Mouse (Mus musculus) kidney, postnatal 10 days (tissue): Measurements from ENCODE around the gene Klhl21.
"Not testable (repeated sequence)": the region's sequence is repeated elsewhere in the genome, so short reads cannot be mapped to it uniquely, and the experiment has no call there.

Source experiments
- DNase-seq: peaks from one replicate; pipeline ENCODE4 v3.0.0; 2021; ENCODE audit warnings: mixed read lengths

Gene Klhl21

DNA sequence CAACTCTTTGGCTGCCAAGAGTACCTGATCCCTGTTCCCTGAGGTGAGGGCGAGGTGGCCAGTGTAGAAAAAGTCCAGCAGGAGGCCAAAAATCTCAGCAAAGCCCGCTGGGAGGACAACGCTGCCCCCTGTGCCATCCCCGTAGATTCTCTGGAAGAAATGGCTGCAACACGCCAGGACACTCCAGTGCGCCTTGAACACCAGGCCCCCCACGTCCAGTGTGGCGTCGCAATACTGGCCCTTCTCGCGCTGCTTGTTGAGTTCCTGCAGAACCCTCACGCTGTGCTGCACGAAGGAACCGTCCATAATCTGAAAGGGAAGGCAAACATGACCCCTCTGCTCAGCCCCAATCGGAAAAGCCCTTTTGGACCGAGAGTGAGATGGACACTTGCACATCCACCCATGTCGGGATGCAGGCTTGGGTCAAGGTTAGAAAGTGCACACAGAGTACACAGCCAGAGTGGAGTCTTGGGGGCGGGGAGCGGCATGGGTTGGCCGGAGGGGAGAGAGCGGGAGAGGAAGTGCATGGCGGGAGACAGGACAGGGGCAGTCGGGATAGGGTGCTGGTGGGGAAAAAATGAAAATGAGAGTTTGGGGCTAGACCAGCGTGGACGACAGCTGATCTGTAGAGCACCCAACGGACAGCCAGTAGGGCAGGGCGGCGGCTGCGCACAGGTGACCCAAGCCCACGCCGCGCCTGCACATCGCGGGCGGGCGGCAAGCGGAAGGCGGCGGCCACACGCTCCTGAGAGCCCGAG is 18.3 kb downstream of the Klhl21 start:
- peak; percentile 63 for DNase-seq

DNA sequence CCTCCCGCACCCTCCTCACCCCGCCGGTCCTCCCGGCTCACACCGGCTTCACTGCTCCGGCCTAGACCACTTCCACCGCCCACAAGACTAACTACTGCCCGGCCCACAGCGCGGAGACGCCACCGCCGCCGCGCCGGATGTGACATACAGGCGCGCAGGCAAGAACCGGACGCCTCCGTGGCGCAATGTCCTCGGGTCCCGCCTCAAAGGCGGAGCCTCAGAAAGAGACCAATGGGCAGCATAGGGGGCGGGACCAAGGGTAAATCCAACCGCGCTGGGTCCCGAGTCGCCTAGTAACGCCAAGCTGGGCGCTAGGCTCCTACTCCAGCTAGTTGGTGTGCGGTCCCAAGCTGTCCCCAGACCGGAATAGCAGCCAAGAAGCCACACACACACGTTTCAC is 18.9 kb downstream of the Klhl21 start, which contains the start of gene Zbtb48:
Gene Zbtb48 (minus strand): TSS at position 148 of the 400 bp plus-strand sequence.
- peak; percentile 98 for DNase-seq

DNA sequence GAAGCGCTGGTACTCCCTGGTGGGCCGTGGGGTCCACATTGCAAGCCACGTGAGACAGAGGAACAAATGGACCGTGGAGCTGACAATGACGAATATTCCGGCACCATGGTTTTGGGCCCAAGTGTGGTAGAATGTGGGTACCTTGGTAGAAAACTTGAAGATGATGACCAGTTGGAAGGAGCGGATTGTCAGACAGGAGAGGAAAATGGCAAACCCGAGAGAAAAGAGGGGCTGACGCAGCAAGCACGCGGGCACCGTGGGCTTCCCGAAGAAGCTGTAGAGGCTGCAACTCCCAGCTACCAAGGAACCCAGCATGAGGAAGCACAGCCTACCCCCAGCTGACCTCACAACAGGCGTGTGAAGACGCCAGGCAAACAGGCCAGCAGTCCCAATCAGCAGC is 19.9 kb downstream of the Klhl21 start:
- no peak for DNase-seq

DNA sequence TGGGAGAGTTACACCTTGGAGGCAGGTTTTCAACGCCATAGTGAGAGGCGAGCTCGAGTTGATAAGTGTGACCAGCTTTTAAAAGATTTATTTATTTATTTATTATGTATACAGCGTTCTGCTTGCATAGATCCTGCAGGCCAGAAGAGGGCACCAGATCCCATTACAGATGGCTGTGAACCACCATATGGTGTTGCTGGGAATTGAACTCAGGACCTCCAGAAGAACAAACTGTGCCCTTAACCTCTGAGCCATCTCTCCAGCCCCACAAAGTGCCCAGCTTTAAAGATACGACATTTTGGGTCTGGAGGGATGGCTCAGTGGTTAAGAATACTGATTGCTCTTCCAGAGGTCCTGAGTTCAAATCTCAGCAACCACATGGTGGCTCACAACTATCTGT is 20.5 kb downstream of the Klhl21 start:
- DNase-seq: peak; percentile 45

DNA sequence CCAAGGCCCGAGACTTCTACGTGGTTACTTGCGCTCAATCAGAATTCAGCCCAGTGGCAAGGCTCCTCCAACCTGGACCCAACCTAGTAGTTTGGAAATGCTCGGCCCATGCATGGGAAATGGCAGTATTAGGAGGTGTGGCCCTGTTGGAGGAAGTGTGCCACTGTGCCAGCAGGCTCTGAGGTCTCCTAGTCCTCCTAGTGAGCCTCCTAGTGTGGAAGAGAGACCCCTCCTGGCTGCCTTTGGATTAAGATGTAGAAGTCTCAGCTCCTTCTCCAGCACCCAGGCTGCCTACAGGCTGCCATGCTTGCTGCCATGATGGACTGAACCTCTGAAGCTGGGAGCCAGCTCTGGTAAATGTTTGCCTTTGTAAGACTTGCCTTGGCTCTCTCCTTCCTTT is 21.4 kb downstream of the Klhl21 start:
- peak; percentile 40 for DNase-seq

DNA sequence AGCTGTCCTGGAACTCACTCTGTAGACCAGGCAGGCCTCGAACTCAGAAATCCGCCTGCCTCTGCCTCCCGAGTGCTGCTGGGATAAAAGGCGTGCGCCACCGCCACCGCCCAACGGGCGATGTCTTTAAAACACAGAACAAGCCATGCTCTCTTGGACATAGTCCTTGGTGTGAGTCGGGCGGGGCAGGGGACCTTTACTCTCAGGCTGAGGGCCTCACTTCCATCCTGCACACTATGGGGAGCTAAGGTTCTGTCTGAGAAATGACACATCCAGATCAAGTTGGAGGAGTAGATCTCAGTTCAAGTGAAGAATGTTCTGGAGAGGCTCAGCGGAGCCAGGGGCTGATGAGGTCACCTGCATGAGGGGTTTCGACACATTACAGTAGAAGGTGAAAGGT is 24.3 kb downstream of the Klhl21 start:
- no peak for DNase-seq

DNA sequence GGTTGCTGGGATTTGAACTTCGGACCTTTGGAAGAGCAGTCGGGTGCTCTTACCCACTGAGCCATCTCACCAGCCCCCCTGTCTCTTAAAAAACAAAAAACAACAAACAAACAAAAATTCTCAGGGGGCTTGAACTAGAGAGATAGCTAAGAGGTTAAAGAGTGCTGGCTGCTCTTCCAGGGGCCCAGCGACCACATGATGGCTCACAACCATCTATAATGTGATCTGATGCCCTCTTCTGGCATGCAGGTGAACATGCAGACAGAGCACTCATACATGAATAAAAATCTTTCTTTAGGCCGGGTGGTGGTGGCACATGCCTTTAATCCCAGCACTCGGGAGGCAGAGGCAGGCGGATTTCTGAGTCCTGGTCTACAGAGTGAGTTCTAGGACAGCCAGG is 27.9 kb downstream of the Klhl21 start:
- DNase-seq: not testable (repeated sequence)

DNA sequence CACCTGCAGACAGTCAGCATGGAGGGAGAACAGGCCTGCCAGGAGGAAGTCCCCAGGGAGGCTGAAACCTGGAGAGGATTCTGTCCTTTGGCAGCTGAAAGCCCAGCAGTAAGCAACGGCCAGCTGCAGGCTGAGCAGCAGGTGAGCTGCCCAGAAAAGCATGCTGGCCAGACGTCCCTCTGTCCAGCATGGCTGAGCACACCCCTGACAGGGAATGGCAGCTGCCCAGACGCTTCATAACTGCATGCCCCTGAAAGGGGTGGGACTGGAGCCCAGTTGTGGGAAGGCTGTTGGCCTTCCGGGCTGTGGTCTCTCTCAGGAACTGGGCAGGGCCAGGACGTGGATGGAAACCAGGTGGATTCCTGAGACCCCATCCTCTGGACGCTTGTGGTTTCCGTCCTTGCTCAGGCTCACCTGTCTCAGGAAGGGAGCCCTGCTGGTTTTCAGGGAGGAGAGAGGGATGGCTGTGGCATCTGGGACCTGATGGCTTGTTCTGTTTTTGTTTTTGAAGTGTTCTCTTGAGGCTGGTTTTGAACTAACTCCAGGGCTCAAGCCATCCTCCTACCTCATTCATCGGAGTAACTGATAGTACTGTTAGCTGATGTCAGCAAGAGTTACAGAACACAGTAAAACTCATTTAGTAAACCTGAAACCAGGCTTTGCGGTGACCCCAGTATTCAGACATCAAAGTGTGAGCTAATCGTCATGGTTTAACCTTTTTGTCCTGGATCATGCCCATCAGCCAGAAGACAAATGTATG is 29.8 kb downstream of the Klhl21 start, which contains the start of gene Tas1r1:
Gene Tas1r1 (minus strand): TSS at position 344 of the 760 bp plus-strand sequence.
- peak; percentile 38 for DNase-seq

DNA sequence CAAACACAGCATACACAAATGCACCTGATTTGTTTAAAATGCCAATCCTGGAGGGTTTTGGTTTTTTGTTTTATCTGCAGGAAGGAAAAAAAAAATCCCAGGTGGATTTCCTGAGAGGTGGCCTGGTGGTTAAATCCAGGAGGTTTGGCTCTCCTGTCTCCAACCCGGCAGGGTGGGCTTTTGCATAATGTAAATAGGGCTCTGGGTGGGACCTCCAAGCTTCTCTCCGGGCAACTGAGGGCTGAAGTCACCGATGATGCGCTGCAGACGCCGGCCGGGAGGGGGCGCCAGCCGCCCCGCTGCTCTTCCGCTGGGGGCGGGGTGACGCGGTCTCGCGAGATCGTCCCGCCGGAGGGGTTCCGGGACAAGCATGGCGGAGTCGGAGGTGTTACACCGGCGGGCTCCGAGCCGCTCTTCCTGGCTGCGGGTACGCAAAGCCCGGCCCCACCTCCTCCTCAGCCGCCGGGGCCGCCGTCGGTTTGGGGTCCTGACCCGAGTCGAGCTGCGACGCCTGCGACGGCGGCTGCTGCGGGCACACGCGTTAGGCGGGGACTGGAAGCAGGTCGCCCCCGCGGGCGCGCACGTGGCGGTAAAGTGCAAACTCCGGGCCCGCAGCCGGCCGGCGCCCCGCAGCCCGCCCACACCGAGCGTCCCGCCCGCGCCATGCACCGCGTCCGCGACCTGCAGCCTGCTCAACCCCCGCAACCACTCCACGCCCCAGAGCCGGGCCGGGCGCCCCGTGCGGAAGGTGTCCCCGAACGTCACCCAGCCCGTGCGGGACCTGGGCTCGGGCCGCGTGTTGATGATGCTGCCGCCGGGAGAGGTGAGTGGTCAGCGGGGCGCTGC is 30.6 kb downstream of the Klhl21 start, which contains the start of gene Nol9:
Gene Nol9 (plus strand): TSS at position 337 of the 846 bp plus-strand sequence.
- DNase-seq: peak; percentile 97

DNA sequence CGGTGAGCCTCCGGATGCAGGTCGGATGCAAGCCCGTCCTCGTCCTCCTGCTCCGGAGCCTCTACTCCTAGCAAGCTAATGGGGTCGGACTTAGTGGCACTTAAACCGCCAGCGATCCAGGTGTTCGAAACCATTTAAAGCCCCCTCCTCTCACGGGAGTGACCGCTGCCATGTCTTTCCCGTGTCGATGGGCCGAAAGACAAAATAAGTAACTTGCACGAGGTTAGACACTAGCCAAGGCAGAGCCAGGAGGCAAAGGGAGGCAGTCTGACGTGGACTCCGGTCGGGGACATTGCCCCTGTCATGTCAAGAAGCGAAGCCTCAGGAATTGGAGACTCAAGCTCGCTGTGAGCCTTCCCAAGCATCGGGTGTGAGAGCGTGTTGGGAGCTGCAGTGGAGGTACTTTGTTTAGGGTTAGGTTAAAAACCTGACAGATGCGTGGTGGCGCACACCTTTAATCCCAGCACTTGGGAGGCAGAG is 31.3 kb downstream of the Klhl21 start:
- no peak for DNase-seq

DNA sequence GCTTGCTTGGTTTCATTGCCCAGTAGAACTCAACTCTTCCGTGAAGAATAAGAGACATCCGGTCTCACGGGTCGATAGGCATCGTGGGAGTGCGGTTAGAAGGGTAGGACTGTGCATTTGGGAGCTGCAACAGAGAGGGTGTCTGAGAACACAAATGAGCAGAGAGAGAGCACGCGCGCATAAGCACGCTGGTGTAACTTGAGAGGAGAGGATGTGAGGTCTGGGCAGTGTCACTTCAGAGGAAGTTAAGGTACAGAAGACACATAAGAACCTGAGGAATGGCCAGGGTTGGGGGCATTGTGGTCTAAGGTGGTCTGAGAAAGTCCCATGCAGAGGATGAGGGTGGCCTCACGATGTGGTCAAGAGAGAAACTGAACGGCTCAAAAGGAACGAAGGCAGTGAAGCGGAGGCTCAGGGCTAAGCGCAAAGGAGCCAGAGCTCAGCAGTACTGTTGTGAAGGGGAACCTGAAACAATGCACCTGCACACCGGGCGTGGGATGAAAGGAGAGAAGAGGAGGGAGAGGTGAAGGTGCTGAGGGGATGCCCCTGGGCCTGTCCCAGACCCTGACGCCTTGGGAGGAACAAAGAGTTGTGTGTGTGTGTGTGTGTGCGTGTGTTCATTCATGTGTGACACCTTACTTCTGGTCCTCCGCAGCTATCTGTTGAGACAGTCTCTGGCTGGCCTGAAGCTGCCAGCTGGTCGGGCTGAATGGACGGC is 33.5 kb downstream of the Klhl21 start:
- DNase-seq: peak; percentile 5

DNA sequence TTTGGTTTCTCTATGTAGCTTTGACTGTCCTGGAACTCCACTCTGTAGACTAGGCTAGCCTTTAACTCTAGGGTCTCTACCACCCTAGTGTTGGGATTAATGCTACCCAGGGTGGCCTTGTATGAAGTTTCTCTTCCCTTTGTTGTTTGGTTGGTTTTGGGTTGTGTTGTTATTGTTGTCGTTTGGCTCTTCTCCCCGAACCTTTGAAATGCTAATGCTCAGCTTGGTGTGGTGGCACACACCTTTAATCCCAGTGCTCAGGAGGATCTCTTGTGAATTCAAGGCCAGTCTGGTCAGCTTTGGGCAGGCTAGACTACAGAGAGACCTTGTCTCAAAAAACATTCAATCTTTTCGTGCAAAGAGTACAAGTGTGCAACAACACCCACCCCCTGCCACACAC is 34.6 kb downstream of the Klhl21 start:
- no peak for DNase-seq

DNA sequence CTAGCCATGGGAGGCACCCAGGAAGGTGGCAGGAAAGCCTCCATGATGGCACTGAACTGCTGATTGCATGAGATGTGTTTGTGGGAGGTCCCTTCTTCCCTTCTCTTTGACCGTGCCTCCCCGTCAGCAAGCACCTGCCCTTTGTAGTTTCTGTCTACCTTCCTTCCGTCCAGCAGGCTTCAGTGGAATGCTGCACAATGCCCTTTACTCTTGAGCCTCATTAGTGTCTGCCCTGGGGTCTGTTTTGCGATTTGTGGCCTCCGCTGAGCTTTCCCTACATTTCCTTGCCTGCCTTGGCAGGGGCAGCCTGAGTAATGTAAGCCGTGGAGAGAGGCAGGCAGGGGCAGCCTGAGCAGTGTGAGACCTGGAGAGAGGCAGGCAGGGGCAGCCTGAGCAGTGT is 36.0 kb downstream of the Klhl21 start:
- peak; percentile 28 for DNase-seq

DNA sequence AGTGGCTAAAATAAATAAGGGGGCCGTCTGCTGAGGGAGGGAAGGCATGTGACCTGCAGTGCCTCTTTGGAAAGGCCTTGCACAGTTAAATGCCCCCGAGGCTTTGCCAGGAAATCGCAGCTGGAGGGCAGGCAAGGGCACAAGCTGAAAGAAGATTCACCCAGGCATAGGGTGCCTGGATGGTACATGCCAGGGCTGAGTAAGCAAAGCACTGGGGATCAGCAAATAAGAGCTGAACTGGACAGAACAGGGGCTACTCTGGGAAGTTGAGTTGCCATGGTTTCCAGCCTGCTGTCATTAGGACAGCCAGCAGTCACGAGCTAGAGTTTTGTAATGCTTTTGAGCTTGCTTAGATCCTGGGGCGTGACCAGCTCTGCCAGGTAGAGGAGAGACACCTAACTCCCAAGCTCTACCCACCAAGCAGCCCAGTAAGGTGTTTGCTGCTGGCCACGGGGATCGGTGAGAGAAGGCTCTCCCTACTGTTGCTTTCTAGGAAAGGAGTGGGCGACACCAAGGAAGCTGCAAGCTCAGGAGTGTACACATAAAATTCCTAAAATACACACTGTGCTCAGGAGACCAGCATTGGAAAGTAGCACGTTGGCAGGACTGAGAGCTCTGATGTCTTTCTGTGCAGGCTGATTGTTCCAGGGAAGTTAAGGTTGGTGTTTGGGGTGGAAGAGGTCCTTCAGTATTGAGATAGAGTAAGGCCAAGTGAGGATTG is 53.9 kb downstream of the Klhl21 start:
- DNase-seq: peak; percentile 66

DNA sequence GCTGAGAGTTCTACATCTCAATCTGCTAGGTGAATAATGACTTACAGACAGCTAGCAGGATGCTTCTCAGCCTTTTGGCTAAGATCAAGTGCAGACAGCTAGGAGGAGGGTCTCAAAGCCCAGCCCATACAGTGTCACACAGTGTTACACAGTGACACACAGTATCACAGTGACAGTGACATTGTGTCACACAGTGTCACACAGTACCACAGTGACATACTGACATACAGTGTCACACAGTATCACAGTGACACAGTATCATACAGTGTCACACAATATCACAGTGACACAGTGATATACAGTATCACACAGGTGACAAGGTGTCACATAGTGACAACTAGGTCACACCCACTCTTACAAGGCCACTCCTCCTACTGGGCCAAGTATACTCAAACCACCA is 58.7 kb downstream of the Klhl21 start:
- no peak for DNase-seq
